Mouse (Mus musculus): ENCODE measurements around the gene Dock10.

Dock10 gene

GRCm38 (mm10) chr1:80728183-80728582 lies 30.1 kb downstream of the Dock10 start:
- DNase-seq (ENCODE audit: low read depth, low spot score): no peak

- DNase-seq (ENCODE audit: low read depth, low spot score): no peak
Observed at GRCm38 (mm10) chr1:80727403-80727802, 30.9 kb downstream of the Dock10 start.

DNA sequence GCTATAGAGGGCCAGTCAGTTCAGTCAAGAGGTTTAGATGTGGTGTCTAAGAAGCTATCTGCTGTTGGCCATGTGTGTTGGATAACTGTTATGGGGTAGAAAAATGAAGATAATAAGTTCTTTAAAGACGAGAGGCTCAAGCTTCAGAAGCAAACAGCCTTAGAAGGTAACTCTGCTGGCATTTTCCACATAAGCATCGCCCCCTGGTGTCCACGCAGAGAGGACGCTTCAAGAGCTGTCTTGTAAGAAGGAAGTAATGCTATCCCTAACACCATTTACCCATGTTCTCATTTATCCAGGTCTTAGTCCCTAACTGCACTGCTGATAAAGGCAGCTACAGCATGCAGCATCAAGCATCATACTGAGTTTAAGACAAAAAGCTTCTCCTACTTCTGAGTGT lies 35.7 kb downstream of the Dock10 start:
- no peak for DNase-seq (ENCODE audit: low read depth, low spot score)

DNA sequence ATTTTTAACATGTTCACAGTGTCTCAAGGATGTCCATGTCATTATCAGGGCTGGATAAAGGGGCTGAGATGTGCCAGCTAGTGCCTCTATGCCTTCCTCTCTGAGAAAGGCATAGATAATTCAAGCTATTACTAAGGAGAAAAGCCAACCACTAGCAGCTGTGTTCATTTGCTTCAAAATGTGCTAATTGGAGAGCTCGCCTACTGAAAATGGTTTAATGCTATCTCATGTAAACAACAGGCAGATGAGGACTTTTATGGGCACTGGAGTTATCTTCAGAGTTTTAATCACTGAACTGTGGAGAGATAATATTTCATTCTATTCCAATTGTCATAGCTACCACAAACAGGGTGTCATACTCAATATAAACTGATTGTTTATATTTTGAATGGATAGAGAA lies 36.3 kb downstream of the Dock10 start:
- DNase-seq (ENCODE audit: low read depth, low spot score): no peak

GRCm38 (mm10) chr1:80721181-80721580 lies 37.1 kb downstream of the Dock10 start:
- no peak for DNase-seq (ENCODE audit: low read depth, low spot score)

GRCm38 (mm10) chr1:80720146-80720545 lies 38.2 kb downstream of the Dock10 start:
- DNase-seq (ENCODE audit: low read depth, low spot score): no peak

- DNase-seq (ENCODE audit: low read depth, low spot score): no peak
Observed at GRCm38 (mm10) chr1:80719436-80719835, 38.9 kb downstream of the Dock10 start.

GRCm38 (mm10) chr1:80718666-80719065 lies 39.7 kb downstream of the Dock10 start:
- no peak for DNase-seq (ENCODE audit: low read depth, low spot score)

DNA sequence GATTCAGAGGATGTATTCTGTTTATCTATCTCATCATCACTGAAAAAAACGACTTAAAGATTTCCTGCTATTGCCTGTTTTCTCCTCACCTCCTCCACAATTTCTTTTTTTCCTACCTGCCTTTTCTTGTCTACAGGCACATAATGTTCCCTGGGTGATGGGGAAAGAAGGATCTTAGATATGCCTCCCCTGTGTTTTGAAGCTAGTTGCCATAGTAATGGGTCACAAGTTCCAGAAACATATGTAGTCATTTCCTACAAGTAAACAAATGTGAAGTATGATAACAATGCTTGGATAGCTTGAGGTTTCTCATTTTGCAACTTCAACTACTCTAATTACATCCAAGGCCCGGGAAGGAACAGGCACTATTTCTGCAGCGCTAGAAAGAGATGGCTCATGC lies 42.4 kb downstream of the Dock10 start:
- no peak for DNase-seq (ENCODE audit: low read depth, low spot score)

GRCm38 (mm10) chr1:80713920-80714319 lies 44.4 kb downstream of the Dock10 start:
- DNase-seq (ENCODE audit: low read depth, low spot score): no peak

GRCm38 (mm10) chr1:80710607-80711261 lies 47.6 kb downstream of the Dock10 start:
- DNase-seq (ENCODE audit: low read depth, low spot score): no peak

DNA sequence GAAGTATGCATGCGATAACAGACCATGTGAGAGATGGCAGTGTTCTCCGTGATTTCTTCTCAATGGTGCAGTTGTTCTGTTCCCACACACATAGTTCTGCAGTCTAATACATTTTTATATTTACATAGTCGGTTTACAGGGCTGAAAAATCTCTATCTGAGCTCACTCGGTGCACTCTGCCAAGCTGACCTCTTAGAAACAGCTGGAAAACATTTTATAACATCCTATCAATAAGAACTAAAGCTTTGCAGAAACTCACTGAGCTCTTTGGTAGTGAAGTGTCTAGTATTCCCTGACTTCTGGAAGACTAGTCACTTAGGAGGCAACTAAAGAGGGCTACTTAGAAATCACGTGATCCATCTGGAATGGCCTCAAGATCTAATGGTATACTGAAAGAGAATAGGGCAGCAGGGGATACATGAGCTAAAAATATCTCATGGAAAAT lies 48.2 kb downstream of the Dock10 start:
- no peak for DNase-seq (ENCODE audit: low read depth, low spot score)

DNA sequence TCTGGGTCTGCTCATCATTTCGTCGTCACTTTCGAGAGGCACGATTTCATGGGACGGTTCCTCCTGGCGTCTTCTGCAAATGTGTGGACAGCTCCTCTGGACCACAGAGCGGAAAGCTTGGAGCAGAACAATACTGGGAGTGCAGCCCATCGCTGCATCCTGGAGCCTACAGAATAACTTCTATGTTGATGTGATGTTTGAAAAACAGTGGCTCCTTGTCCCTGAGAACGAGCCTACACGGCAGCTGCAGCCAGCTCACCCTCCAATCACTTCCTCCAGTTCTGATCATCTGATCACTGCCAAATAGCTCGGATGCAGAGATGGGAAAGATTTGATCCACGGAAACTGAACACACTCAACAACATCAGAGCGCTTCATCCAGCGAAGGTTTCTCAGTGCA lies 49.0 kb downstream of the Dock10 start:
- DNase-seq (ENCODE audit: low read depth, low spot score): no peak

- no peak for DNase-seq (ENCODE audit: low read depth, low spot score)
Observed at GRCm38 (mm10) chr1:80703279-80703678, 55.0 kb downstream of the Dock10 start.

GRCm38 (mm10) chr1:80676004-80676673 lies 82.2 kb downstream of the Dock10 start:
- DNase-seq (ENCODE audit: low read depth, low spot score): no peak

- no peak for DNase-seq (ENCODE audit: low read depth, low spot score)
Observed at GRCm38 (mm10) chr1:80671730-80672129, 86.6 kb downstream of the Dock10 start.

GRCm38 (mm10) chr1:80671056-80671455 lies 87.3 kb downstream of the Dock10 start:
- DNase-seq (ENCODE audit: low read depth, low spot score): no peak

DNA sequence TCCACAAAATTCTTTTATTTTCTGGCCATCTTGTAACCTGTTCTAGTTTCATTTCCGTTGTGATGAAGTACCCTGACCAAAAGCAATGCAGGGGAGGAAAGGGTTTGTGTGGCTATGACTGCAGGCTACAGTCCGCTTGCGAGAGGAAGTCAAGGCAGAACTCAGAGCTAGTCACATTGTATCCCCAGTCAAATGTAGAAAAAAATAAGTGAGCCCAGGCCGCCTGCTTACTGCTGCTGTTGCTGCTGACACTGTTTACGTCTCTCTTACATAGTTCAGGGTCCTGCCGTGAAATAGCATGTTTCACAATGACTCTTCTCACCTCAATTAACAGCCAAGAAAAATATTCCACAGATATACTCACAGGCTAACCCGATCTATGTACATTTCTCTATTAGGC lies 87.9 kb downstream of the Dock10 start:
- DNase-seq (ENCODE audit: low read depth, low spot score): no peak

GRCm38 (mm10) chr1:80665761-80666160 lies 92.6 kb downstream of the Dock10 start:
- DNase-seq (ENCODE audit: low read depth, low spot score): no peak

DNA sequence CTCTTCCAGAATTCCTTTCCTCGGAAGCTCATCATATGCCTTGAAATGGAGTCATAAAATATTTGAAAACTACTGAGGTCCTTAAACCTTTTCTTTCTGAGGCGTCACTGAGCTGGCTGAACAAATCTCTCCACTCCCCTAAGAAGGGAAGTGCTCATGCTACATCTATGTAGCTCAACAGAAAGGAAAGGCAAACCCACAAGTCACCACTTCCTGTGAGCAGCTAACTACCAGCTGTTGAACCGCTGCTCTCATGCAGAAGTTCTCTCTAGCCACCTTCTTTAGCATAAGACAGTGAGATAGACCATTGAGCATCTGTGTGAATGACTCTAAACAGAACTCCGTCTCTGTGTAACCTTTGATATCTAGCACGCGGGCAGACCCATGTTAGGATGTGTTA lies 93.2 kb downstream of the Dock10 start:
- no peak for DNase-seq (ENCODE audit: low read depth, low spot score)

- no peak for DNase-seq (ENCODE audit: low read depth, low spot score)
Observed at GRCm38 (mm10) chr1:80661506-80662402, 96.6 kb downstream of the Dock10 start.

- no peak for DNase-seq (ENCODE audit: low read depth, low spot score)
Observed at GRCm38 (mm10) chr1:80659465-80660245, 98.7 kb downstream of the Dock10 start.

Data from retina, postnatal 7 days (tissue).